Mouse (Mus musculus) heart, embryonic 11.5 days (tissue): ENCODE data around the gene Stat2. TPM values are rescaled to one million over a fixed set of nuclear protein-coding genes. Genes with fewer than 3 reads are reported as not detected.

Source experiments
- ATAC-seq: fragments of 200-750 bp; cut with Nextera tagmentation; replicated peaks from 2 replicates; pipeline ENCODE4 v1.8.0; 2017; ENCODE audit warnings: moderate library complexity; ENCODE audit not compliant: insufficient number of reproducible peaks, low FRiP score, low TSS enrichment
- H3K27ac ChIP-seq: fragments of 300-500 bp; sonication (generic); 2 replicates; pipeline ENCODE4 v1.5.1; 2014; ENCODE audit warnings: mild to moderate bottlenecking, low read depth, low read length
- H3K27me3 ChIP-seq: fragments of 300-500 bp; sonication (generic); 2 replicates; pipeline ENCODE4 v1.6.1; 2014; ENCODE audit warnings: mild to moderate bottlenecking, low read length, mixed read lengths; ENCODE audit not compliant: control insufficient read depth, insufficient read depth
- H3K36me3 ChIP-seq: fragments of 300-500 bp; sonication (generic); 2 replicates; pipeline ENCODE4 v1.6.1; 2014; ENCODE audit warnings: mild to moderate bottlenecking, low read length, moderate library complexity, mixed read lengths; ENCODE audit not compliant: control insufficient read depth, insufficient read depth
- H3K4me1 ChIP-seq: fragments of 300-500 bp; sonication (generic); 2 replicates; pipeline ENCODE4 v1.6.1; 2014; ENCODE audit warnings: low read length; ENCODE audit not compliant: control insufficient read depth, insufficient read depth
- H3K4me2 ChIP-seq: fragments of 300-500 bp; sonication (generic); 2 replicates; pipeline ENCODE4 v1.6.1; 2014; ENCODE audit warnings: mild to moderate bottlenecking, moderate library complexity
- H3K4me3 ChIP-seq: fragments of 300-500 bp; sonication (generic); 2 replicates; pipeline ENCODE4 v1.5.1; 2014; ENCODE audit warnings: low read depth, low read length
- H3K9ac ChIP-seq: fragments of 300-500 bp; sonication (generic); 2 replicates; pipeline ENCODE4 v1.6.1; 2014; ENCODE audit warnings: mild to moderate bottlenecking, low read depth, low read length, moderate library complexity
- H3K9me3 ChIP-seq: fragments of 300-500 bp; sonication (generic); replicated peaks from 2 replicates; pipeline ENCODE4 v1.6.1; 2016; ENCODE audit warnings: low read length; ENCODE audit not compliant: control insufficient read depth
- WGBS: fragments of 180-500 bp; shearing (Covaris S2); extraction: QIAGEN DNeasy Blood & Tissue Kit; methylation state at CpG from one replicate; pipeline ENCODE4 v1.1.7; 2014; ENCODE audit not compliant: insufficient replicate concordance; 5-methylcytosine and 5-hydroxymethylcytosine counted together
- polyA plus RNA-seq: library from polyadenylated mRNA; unstranded; fragments of >200 nt; fragmentation: Nextera tagmentation; extraction: Ambion mirVana; gene quantifications from 2 replicates; pipeline ENCODE4 v1.2.1, GENCODE M21; 2014

Stat2 gene
- 8.6 and 11.0 TPM in 2 replicates for polyA plus RNA-seq

- Histone ChIP-seq H3K9ac (peak within 1 kb of the TSS; percentile 81), H3K36me3 (no peaks in the 10 kb centered on the region), H3K27me3 (no peaks in the 10 kb centered on the region), H3K27ac (peak within 1 kb of the TSS; percentile 60), H3K9me3 (no peaks in the 10 kb centered on the region), H3K4me2 (peak within 1 kb of the TSS; percentile 71), H3K4me3 (peak within 1 kb of the TSS; percentile 71), H3K4me1 (no peaks in the 10 kb centered on the region)
- under 1% methylated on average over 43 of the region's 43 CpGs for WGBS
- peak; percentile 97 for ATAC-seq
These were observed at the start of gene Stat2 for GRCm38 (mm10) chr10:128270287-128270841. Stat2 (plus strand) TSS chr10:128270559.

- 57% methylated on average over 16 of the region's 16 CpGs for WGBS
- Histone ChIP-seq H3K4me2 (no peak overlapping the region), H3K4me3 (no peak overlapping the region), H3K9ac (no peak overlapping the region), H3K36me3 (no peaks in the 10 kb centered on the region), H3K27me3 (no peaks in the 10 kb centered on the region), H3K4me1 (peaks cover 4% of the 10 kb centered on the region; the same call in 1 of the 2 replicates), H3K27ac (no peak overlapping the region), H3K9me3 (no peaks in the 10 kb centered on the region)
- no peak for ATAC-seq
These were observed 48.6 kb upstream of the Stat2 start for GRCm38 (mm10) chr10:128221533-128222286.

GRCm38 (mm10) chr10:128225064-128225463, 45.3 kb upstream of the Stat2 start:
- Histone ChIP-seq H3K27me3 (no peaks in the 10 kb centered on the region), H3K4me1 (peaks cover 4% of the 10 kb centered on the region; the same call in 1 of the 2 replicates), H3K9me3 (no peaks in the 10 kb centered on the region), H3K4me3 (no peak overlapping the region), H3K27ac (no peak overlapping the region), H3K9ac (no peak overlapping the region), H3K36me3 (no peaks in the 10 kb centered on the region), H3K4me2 (no peak overlapping the region)
- WGBS: 42% methylated on average over 5 of the region's 5 CpGs
- no peak for ATAC-seq

GRCm38 (mm10) chr10:128225538-128225937, 44.8 kb upstream of the Stat2 start, which contains the start of gene Mip:
Mip (plus strand) TSS chr10:128225838.
- ATAC-seq: no peak
- H3K4me2 ChIP-seq: no peak within 1 kb of the TSS
- no peak within 1 kb of the TSS for H3K27ac ChIP-seq
- no peaks in the 10 kb centered on the region for H3K36me3 ChIP-seq
- peaks cover 4% of the 10 kb centered on the region; the same call in 1 of the 2 replicates for H3K4me1 ChIP-seq
- H3K9ac ChIP-seq: no peak within 1 kb of the TSS
- H3K27me3 ChIP-seq: no peaks in the 10 kb centered on the region
- 51% methylated on average over 4 of the region's 4 CpGs for WGBS
- no peaks in the 10 kb centered on the region for H3K9me3 ChIP-seq
- H3K4me3 ChIP-seq: no peak within 1 kb of the TSS

- no peaks in the 10 kb centered on the region for H3K36me3 ChIP-seq
- no peaks in the 10 kb centered on the region for H3K27me3 ChIP-seq
- no peak overlapping the region for H3K4me3 ChIP-seq
- peaks cover 10% of the 10 kb centered on the region; the same call in 1 of the 2 replicates for H3K4me1 ChIP-seq
- WGBS: 75% methylated on average over 9 of the region's 9 CpGs
- no peaks in the 10 kb centered on the region for H3K9me3 ChIP-seq
- H3K27ac ChIP-seq: no peak overlapping the region
- ATAC-seq: no peak
- H3K9ac ChIP-seq: no peak overlapping the region
- H3K4me2 ChIP-seq: no peak overlapping the region
These were observed 42.8 kb upstream of the Stat2 start for GRCm38 (mm10) chr10:128227592-128227991.

- Histone ChIP-seq H3K4me2 (no peak overlapping the region), H3K27ac (no peak overlapping the region), H3K27me3 (no peaks in the 10 kb centered on the region), H3K36me3 (no peaks in the 10 kb centered on the region), H3K9ac (no peak overlapping the region), H3K9me3 (no peaks in the 10 kb centered on the region), H3K4me3 (no peak overlapping the region), H3K4me1 (peaks cover 10% of the 10 kb centered on the region; the same call in 1 of the 2 replicates)
- 89% methylated on average over 8 of the region's 8 CpGs for WGBS
- no peak for ATAC-seq
These were observed 42.4 kb upstream of the Stat2 start for GRCm38 (mm10) chr10:128228009-128228408.

GRCm38 (mm10) chr10:128230582-128230981, 39.8 kb upstream of the Stat2 start:
- Histone ChIP-seq H3K4me3 (no peak overlapping the region), H3K9me3 (no peaks in the 10 kb centered on the region), H3K4me2 (no peak overlapping the region; the same call in 1 of the 2 replicates), H3K27ac (no peak overlapping the region), H3K4me1 (peaks cover 9% of the 10 kb centered on the region), H3K36me3 (no peaks in the 10 kb centered on the region), H3K9ac (0 out of 2 replicates have a peak overlapping the region, but pooled peaks have one; percentile 95), H3K27me3 (no peaks in the 10 kb centered on the region)
- ATAC-seq: no peak
- 83% methylated on average over 12 of the region's 12 CpGs for WGBS

GRCm38 (mm10) chr10:128231146-128231545, 39.2 kb upstream of the Stat2 start:
- no peaks in the 10 kb centered on the region for H3K9me3 ChIP-seq
- ATAC-seq: no peak
- H3K27me3 ChIP-seq: no peaks in the 10 kb centered on the region
- H3K4me2 ChIP-seq: peak overlapping the region; percentile 70
- peak overlapping the region; percentile 88 for H3K27ac ChIP-seq
- H3K36me3 ChIP-seq: no peaks in the 10 kb centered on the region
- peaks cover 9% of the 10 kb centered on the region for H3K4me1 ChIP-seq
- H3K9ac ChIP-seq: peak overlapping the region; percentile 95
- WGBS: 20% methylated on average over 5 of the region's 5 CpGs
- peak overlapping the region; percentile 83 for H3K4me3 ChIP-seq
